Mouse (Mus musculus) C2C12 (cell line): ENCODE measurements around the gene Pih1d1. TPM values are rescaled to one million over a fixed set of nuclear protein-coding genes. Genes with fewer than 3 reads are reported as not detected.
"Not testable (repeated sequence)": the region's sequence is repeated elsewhere in the genome, so short reads cannot be mapped to it uniquely, and the experiment has no call there.

Source experiments
- H3K27me3 ChIP-seq: one replicate; pipeline ENCODE4 v1.6.1; 2011; ENCODE audit not compliant: control insufficient read depth, insufficient read depth, insufficient read length
- H3K36me3 ChIP-seq: one replicate; pipeline ENCODE4 v1.6.1; 2011; ENCODE audit not compliant: control insufficient read depth, insufficient read depth
- H3K4me3 ChIP-seq: one replicate; pipeline ENCODE4 v1.5.1; 2011; ENCODE audit warnings: mild to moderate bottlenecking, control low read depth; ENCODE audit not compliant: poor library complexity, insufficient read depth, severe bottlenecking
- H3K79me2 ChIP-seq: one replicate; pipeline ENCODE4 v1.6.1; 2011; ENCODE audit not compliant: control insufficient read depth, insufficient read depth
- H3K79me3 ChIP-seq: one replicate; pipeline ENCODE4 v1.6.1; 2011; ENCODE audit warnings: low read depth, control low read depth
- H3ac ChIP-seq: one replicate; pipeline ENCODE3; 2011; ENCODE audit warnings: low read depth; ENCODE audit not compliant: control insufficient read depth, insufficient read length
- CEBPB ChIP-seq: IDR thresholded peaks from one replicate; pipeline ENCODE4 v1.6.1; 2011; ENCODE audit warnings: low read depth, mild to moderate bottlenecking, control low read depth, moderate library complexity
- CTCF ChIP-seq: IDR thresholded peaks from one replicate; pipeline ENCODE4 v1.5.1; 2011; ENCODE audit not compliant: control insufficient read depth, insufficient read depth, insufficient read length
- FOSL1 ChIP-seq: IDR thresholded peaks from one replicate; pipeline ENCODE4 v1.8.0; 2011; ENCODE audit warnings: mild to moderate bottlenecking, low read length; ENCODE audit not compliant: poor library complexity, insufficient read depth, severe bottlenecking
- MAX ChIP-seq: IDR thresholded peaks from one replicate; pipeline ENCODE4 v1.6.1; 2011; ENCODE audit warnings: mild to moderate bottlenecking, control low read depth
- MYOD1 ChIP-seq: IDR thresholded peaks from one replicate; pipeline ENCODE4 v1.6.1; 2011; ENCODE audit warnings: low read depth; ENCODE audit not compliant: control insufficient read depth, insufficient read length
- MYOG ChIP-seq: IDR thresholded peaks from one replicate; pipeline ENCODE4 v1.6.1; 2011; ENCODE audit not compliant: control insufficient read depth, insufficient read length; ENCODE audit errors: extremely low read depth
- USF1 ChIP-seq: IDR thresholded peaks from one replicate; pipeline ENCODE4 v1.6.1; 2011; ENCODE audit warnings: low read depth, mild to moderate bottlenecking, control low read depth, moderate library complexity
- polyA plus RNA-seq: library from polyadenylated mRNA; unstranded; fragments of >200 nt; fragmentation: generic; extraction: Trizol; gene quantifications from one replicate; pipeline ENCODE4 v1.2.1, GENCODE M21; 2012; ENCODE audit warnings: missing spikeins

The Pih1d1 gene
- polyA plus RNA-seq, 1 experiment = 129 TPM

- H3K79me2 ChIP-seq = peaks cover 72% of the 10 kb centered on the region
- TF ChIP-seq FOSL1 (no peak), CTCF (no peak), USF1 (no peak), MAX (no peak), MYOD1 (no peak), CEBPB (no peak), MYOG (no peak)
- H3K4me3 ChIP-seq = no peak overlapping the region
- H3K79me3 ChIP-seq = peaks cover 54% of the 10 kb centered on the region
- no peaks in the 10 kb centered on the region for H3K27me3 ChIP-seq
- H3K36me3 ChIP-seq = peaks cover 73% of the 10 kb centered on the region
- H3ac ChIP-seq = peak overlapping the region; percentile 3
Observed at GRCm38 (mm10) chr7:45125144-45125600, 28.9 kb upstream of the Pih1d1 start.

- H3K79me2 ChIP-seq = peaks cover 72% of the 10 kb centered on the region
- H3K4me3 ChIP-seq = peak overlapping the region; percentile 95
- peaks cover 54% of the 10 kb centered on the region for H3K79me3 ChIP-seq
- not testable (repeated sequence) for H3K27me3 ChIP-seq
- peaks cover 68% of the 10 kb centered on the region for H3K36me3 ChIP-seq
- H3ac ChIP-seq = peak overlapping the region; percentile 99
Observed at GRCm38 (mm10) chr7:45125649-45126048, 28.5 kb upstream of the Pih1d1 start.

GRCm38 (mm10) chr7:45126147-45126843 is 27.8 kb upstream of the Pih1d1 start:
- H3K27me3 ChIP-seq = no peaks in the 10 kb centered on the region
- H3ac ChIP-seq = peak overlapping the region; percentile 99
- peaks cover 54% of the 10 kb centered on the region for H3K79me3 ChIP-seq
- peak overlapping the region; percentile 95 for H3K4me3 ChIP-seq
- peaks cover 61% of the 10 kb centered on the region for H3K36me3 ChIP-seq
- H3K79me2 ChIP-seq = peaks cover 65% of the 10 kb centered on the region
- no peak for TF ChIP-seq CEBPB
- no peak for TF ChIP-seq MAX
- no peak for TF ChIP-seq USF1
- no peak for TF ChIP-seq MYOG
- no peak for TF ChIP-seq MYOD1
- no peak for TF ChIP-seq CTCF
- TF ChIP-seq FOSL1 = no peak

- TF ChIP-seq MYOD1 = no peak
- no peak for TF ChIP-seq MAX
- TF ChIP-seq USF1 = no peak
- no peak for TF ChIP-seq FOSL1
- TF ChIP-seq CTCF = no peak
- TF ChIP-seq CEBPB = no peak
- no peak for TF ChIP-seq MYOG
- H3ac ChIP-seq = peak overlapping the region; percentile 99
- H3K27me3 ChIP-seq = no peaks in the 10 kb centered on the region
- peaks cover 54% of the 10 kb centered on the region for H3K36me3 ChIP-seq
- peak overlapping the region; percentile 95 for H3K4me3 ChIP-seq
- H3K79me3 ChIP-seq = peaks cover 48% of the 10 kb centered on the region
- peaks cover 57% of the 10 kb centered on the region for H3K79me2 ChIP-seq
Observed at GRCm38 (mm10) chr7:45126844-45127699, 27.0 kb upstream of the Pih1d1 start.

GRCm38 (mm10) chr7:45127700-45128224 is 26.3 kb upstream of the Pih1d1 start:
- H3K4me3 ChIP-seq = peak overlapping the region; percentile 95
- TF ChIP-seq FOSL1 = no peak
- TF ChIP-seq CEBPB = no peak
- no peak for TF ChIP-seq MYOD1
- peak; percentile 41 for TF ChIP-seq MAX
- no peak for TF ChIP-seq MYOG
- TF ChIP-seq CTCF = no peak
- TF ChIP-seq USF1 = no peak
- peaks cover 47% of the 10 kb centered on the region for H3K36me3 ChIP-seq
- peaks cover 51% of the 10 kb centered on the region for H3K79me2 ChIP-seq
- peaks cover 43% of the 10 kb centered on the region for H3K79me3 ChIP-seq
- peak overlapping the region; percentile 99 for H3ac ChIP-seq
- H3K27me3 ChIP-seq = no peaks in the 10 kb centered on the region
